Mouse (Mus musculus) liver, adult 2 months (tissue): ENCODE measurements around the gene Cacna2d1. TPM values are rescaled to one million over a fixed set of nuclear protein-coding genes. Genes with fewer than 3 reads are reported as not detected.

Source experiments
- DNase-seq: peaks from one replicate; pipeline ENCODE4 v3.0.0-alpha.2; 2011; ENCODE audit warnings: low read depth, low spot score; ENCODE audit errors: extremely low read depth
- H3K27ac ChIP-seq: fragments of 200-500 bp; replicated peaks from 2 replicates; pipeline ENCODE4 v1.5.1; 2012; ENCODE audit warnings: low read depth, mild to moderate bottlenecking, control low read depth, inconsistent platforms, low read length; ENCODE audit not compliant: insufficient read depth
- H3K27me3 ChIP-seq: fragments of 200-500 bp; 2 replicates; pipeline ENCODE4 v1.6.1; 2012; ENCODE audit warnings: mild to moderate bottlenecking, moderate library complexity, low read length, inconsistent platforms; ENCODE audit not compliant: control insufficient read depth, insufficient read depth
- H3K36me3 ChIP-seq: fragments of 200-500 bp; 2 replicates; pipeline ENCODE4 v1.6.1; 2012; ENCODE audit warnings: low read length, inconsistent platforms; ENCODE audit not compliant: control insufficient read depth, insufficient read depth
- H3K4me1 ChIP-seq: fragments of 200-500 bp; 2 replicates; pipeline ENCODE4 v1.6.1; 2011; ENCODE audit warnings: low read length; ENCODE audit not compliant: control insufficient read depth, insufficient read depth
- H3K4me3 ChIP-seq: fragments of 200-500 bp; 2 replicates; pipeline ENCODE4 v1.5.1; 2011; ENCODE audit warnings: low read depth, mild to moderate bottlenecking, control low read depth, low read length, moderate library complexity; ENCODE audit not compliant: insufficient read depth
- H3K79me2 ChIP-seq: fragments of 200-500 bp; 2 replicates; pipeline ENCODE4 v1.6.1; 2012; ENCODE audit warnings: inconsistent platforms, mild to moderate bottlenecking, low read length, moderate library complexity; ENCODE audit not compliant: control insufficient read depth, insufficient read depth
- H3K9ac ChIP-seq: fragments of 200-500 bp; 2 replicates; pipeline ENCODE4 v1.6.1; 2012; ENCODE audit warnings: low read depth, mild to moderate bottlenecking, control low read depth, inconsistent platforms, low read length
- CTCF ChIP-seq: fragments of 200-500 bp; IDR thresholded peaks from 2 replicates; pipeline ENCODE4 v1.5.1; 2011; ENCODE audit warnings: low read depth, low read length, control low read depth
- POLR2A ChIP-seq: fragments of 200-500 bp; IDR thresholded peaks from 2 replicates; pipeline ENCODE4 v1.6.1; 2011; ENCODE audit warnings: low read length, control low read depth; ENCODE audit not compliant: insufficient read depth; ENCODE audit errors: extremely low read depth
- WGBS: fragments of 180-500 bp; shearing (Covaris S2); methylation state at CpG from one replicate; pipeline ENCODE4 v1.1.7; 2018; 5-methylcytosine and 5-hydroxymethylcytosine counted together
- polyA plus RNA-seq: library from polyadenylated mRNA; depleted of rRNA; stranded (reverse); fragments of >200 nt; gene quantifications from 2 replicates; pipeline ENCODE4 v1.2.3, GENCODE M21; 2012
- total RNA-seq: library from RNA; depleted of rRNA; stranded (reverse); fragments of >200 nt; gene quantifications from 2 replicates; pipeline ENCODE4 v1.2.3, GENCODE M21; 2014

Cacna2d1 gene
- total and polyA plus RNA-seq, 2 experiments: 0.10 to 1.1 TPM

- no peaks in the 10 kb centered on the region for H3K4me1 ChIP-seq
- H3K79me2 ChIP-seq: no peaks in the 10 kb centered on the region
- H3K27me3 ChIP-seq: no peaks in the 10 kb centered on the region
- TF ChIP-seq POLR2A: no peak
- TF ChIP-seq CTCF: no peak
- H3K4me3 ChIP-seq: no peak overlapping the region
- no peak overlapping the region for H3K9ac ChIP-seq
- H3K36me3 ChIP-seq: no peaks in the 10 kb centered on the region
- DNase-seq: peak; percentile 42
- no peak overlapping the region for H3K27ac ChIP-seq
- WGBS: 29% methylated on average over 3 of the region's 3 CpGs
Measured at GRCm38 (mm10) chr5:16187931-16188330, 253.4 kb downstream of the Cacna2d1 start.

DNA sequence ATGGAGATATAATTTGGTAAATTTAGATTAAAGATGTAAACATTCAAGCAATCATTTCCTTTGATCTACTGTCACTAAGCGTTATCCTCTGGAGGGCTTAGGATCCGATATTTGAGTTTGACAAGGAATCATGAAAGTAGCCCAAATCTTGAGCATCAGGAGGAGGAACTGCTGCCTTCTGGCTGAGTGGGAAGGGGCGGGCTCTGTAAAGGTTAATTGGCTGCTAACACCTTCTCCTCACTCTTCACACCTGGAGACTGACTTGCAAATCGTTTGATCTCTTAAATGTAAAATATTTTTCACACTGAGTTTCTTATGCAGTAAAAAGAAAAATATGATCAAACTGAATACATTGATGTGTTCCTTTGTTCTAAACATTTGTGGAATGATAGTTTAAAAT, 255.4 kb downstream of the Cacna2d1 start:
- H3K9ac ChIP-seq: no peak overlapping the region
- no peaks in the 10 kb centered on the region for H3K36me3 ChIP-seq
- H3K4me1 ChIP-seq: no peaks in the 10 kb centered on the region
- no peaks in the 10 kb centered on the region for H3K27me3 ChIP-seq
- H3K4me3 ChIP-seq: no peak overlapping the region
- no peak for DNase-seq
- H3K79me2 ChIP-seq: no peaks in the 10 kb centered on the region
- no peak overlapping the region for H3K27ac ChIP-seq
- TF ChIP-seq POLR2A (no peak), CTCF (no peak)
- 43% methylated on average over 4 of the region's 4 CpGs for WGBS

DNA sequence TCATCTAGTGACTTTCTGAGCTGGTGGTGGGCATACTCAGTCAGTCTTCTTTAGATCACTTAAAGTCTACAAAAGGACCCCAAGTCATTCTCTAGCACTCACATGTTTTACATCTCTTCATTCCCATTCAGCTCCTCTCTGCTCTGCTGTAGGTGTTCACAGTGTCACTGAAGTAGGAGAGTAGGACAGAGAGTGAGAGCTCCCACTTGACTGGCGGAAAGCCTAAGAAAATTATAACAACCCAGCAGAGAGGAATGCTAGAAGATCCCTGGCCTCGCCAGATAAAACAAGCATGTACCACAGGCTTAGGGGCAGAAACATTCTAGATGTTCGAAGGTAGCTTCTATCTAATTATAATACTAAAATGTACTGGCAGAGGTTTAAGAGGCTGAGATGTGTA, 256.7 kb downstream of the Cacna2d1 start:
- TF ChIP-seq POLR2A: no peak
- TF ChIP-seq CTCF: no peak
- Histone ChIP-seq H3K27me3 (no peaks in the 10 kb centered on the region), H3K9ac (no peak overlapping the region), H3K27ac (no peak overlapping the region), H3K4me1 (no peaks in the 10 kb centered on the region), H3K79me2 (no peaks in the 10 kb centered on the region), H3K4me3 (no peak overlapping the region), H3K36me3 (no peaks in the 10 kb centered on the region)
- 80% methylated on average over 3 of the region's 3 CpGs for WGBS
- no peak for DNase-seq

DNA sequence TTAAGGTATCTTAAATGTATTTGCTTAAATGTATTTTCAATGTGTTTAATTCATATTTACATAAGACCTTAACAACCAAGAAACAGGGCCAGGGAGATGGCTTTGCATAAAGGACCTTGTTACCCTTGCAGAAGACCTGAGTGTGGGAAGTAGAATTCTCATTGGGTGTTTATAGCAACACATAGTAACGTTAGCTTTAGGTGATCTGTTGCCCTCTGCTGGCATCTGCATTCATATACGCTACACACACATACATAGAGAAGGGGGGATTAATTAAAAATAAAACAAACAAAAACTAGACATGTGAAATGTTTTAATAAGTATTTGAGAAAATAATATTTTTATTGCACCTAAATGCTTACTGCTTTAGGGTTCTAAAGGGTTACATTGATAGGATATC, 265.3 kb downstream of the Cacna2d1 start:
- Histone ChIP-seq H3K79me2 (no peaks in the 10 kb centered on the region), H3K27ac (no peak overlapping the region), H3K27me3 (no peaks in the 10 kb centered on the region), H3K9ac (no peak overlapping the region), H3K4me3 (no peak overlapping the region), H3K4me1 (no peaks in the 10 kb centered on the region), H3K36me3 (no peaks in the 10 kb centered on the region)
- DNase-seq: no peak
- WGBS: 46% methylated on average over 2 of the region's 2 CpGs
- TF ChIP-seq CTCF: no peak
- TF ChIP-seq POLR2A: no peak

DNA sequence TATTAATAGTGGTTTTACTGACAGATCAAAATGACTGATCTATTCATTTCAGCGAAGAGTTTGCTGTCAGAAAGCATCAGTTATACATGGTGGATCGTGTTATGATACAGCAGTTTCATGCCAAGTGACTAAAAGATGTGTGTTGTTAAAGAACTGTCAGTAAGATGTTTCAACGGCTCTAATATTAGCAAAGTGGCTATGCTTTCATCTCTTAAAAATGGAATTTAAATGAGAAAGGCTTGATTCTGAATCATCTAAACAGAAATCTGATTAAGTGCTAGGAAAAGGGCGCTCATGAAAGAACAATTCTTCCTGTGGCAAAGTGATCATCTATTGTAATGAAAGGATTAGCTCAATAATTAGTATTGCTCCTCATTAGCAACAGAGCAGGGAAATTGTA, 287.5 kb downstream of the Cacna2d1 start:
- WGBS: 80% methylated on average over 4 of the region's 4 CpGs
- no peaks in the 10 kb centered on the region for H3K36me3 ChIP-seq
- DNase-seq: no peak
- H3K9ac ChIP-seq: no peak overlapping the region
- H3K27ac ChIP-seq: no peak overlapping the region
- H3K27me3 ChIP-seq: no peaks in the 10 kb centered on the region
- H3K79me2 ChIP-seq: no peaks in the 10 kb centered on the region
- no peaks in the 10 kb centered on the region for H3K4me1 ChIP-seq
- no peak overlapping the region for H3K4me3 ChIP-seq
- TF ChIP-seq CTCF (no peak), POLR2A (no peak)

DNA sequence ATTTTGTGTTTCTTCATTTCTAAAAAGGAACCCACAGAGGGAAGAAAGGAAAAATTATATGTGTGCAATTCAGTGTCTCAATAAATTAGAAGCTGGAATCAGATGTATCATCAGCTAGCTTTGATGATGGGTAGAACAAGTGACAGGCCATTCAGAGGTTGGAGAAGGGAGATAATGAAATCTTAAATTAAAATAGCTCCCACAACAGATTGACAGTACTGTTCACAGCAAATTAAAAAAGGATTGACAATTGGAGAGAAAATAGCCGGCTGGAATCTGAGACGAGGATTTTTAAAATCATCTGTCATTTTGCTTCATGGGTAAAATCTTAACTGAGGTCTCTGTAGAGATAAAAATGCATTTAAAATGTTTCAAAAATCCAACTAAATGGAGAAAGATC, 290.9 kb downstream of the Cacna2d1 start:
- H3K4me3 ChIP-seq: no peak overlapping the region
- H3K79me2 ChIP-seq: no peaks in the 10 kb centered on the region
- TF ChIP-seq CTCF: no peak
- TF ChIP-seq POLR2A: no peak
- no peak for DNase-seq
- H3K4me1 ChIP-seq: no peaks in the 10 kb centered on the region
- no peak overlapping the region for H3K27ac ChIP-seq
- WGBS: 89% methylated on average over 2 of the region's 2 CpGs
- no peaks in the 10 kb centered on the region for H3K36me3 ChIP-seq
- H3K27me3 ChIP-seq: no peaks in the 10 kb centered on the region
- H3K9ac ChIP-seq: no peak overlapping the region
